Mouse (Mus musculus) skeletal muscle tissue, adult 2 months (tissue): ENCODE results near the gene Rcan1.
"Not testable (repeated sequence)": the region's sequence is repeated elsewhere in the genome, so short reads cannot be mapped to it uniquely, and the experiment has no call there.

Experiments used
- DNase-seq: peaks from one replicate; pipeline ENCODE4 v3.0.0-alpha.2; 2012; ENCODE audit warnings: low read depth, low spot score

The Rcan1 gene

DNA sequence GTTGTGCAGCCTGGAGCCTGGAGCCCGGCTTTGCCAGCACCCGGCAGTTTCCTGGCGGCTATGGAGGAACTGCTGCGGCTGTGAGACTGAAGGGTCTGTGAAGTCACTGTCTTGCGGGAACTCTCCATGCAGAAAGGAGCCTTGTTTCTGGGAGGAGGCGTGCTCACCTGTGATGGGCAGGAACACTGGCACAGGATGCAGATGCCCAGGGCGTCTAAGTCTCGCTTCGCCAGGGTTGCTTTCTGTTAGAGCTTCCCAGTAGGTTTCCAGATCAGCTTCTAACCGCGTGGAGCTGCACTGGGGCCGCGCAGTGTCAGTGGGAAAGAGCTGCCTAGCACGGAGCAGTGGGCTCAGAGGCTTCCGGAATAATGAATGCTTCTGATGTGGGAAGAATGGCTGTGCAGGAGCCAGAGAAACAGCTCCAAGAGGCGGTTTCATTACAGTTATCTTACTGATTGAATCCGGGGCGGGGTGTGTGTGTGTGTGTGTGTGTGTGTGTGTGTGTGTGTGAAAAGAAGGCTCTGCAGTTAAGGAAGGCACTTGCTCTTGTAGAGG is 35.2 kb downstream of the Rcan1 start:
- DNase-seq: no peak

DNA sequence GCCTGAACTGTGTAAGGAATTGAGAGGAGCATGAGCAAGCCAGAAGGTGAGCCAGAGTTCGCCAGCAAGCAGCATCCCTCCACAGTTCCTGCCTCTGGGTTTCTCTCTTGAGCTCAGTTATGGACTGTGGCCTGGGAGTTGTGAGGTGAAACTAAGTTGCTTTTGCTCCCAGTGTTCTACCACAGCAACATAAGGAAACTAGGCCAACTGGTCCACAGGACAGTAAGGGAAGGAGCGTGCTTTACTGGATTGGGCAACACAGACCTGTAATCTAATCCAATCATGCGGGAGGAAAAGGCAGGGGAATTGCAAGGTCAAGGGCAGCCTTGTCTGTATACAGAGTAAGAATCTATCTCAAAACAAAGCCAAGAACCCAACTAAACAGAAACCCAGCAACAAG is 37.5 kb downstream of the Rcan1 start:
- DNase-seq: no peak

DNA sequence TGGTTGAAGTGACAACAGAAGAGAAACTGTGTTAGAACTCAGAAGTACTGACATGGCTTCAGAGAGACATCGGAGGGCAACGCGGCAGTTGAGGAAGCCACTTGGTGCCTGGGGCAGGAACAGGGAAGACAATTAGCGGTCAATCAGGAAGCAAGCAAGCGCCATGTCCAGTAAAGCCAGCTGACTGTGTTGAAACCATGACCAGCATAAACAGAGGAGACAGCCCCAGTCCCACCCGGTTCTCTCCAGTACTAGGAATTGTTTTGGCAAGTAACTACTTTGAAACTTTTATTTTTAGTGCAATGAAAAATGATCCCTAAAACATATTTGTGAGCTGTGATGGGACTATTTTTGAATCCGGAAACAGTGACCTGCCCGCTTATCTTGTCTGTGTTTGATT is 39.9 kb downstream of the Rcan1 start:
- DNase-seq: peak; percentile 36

DNA sequence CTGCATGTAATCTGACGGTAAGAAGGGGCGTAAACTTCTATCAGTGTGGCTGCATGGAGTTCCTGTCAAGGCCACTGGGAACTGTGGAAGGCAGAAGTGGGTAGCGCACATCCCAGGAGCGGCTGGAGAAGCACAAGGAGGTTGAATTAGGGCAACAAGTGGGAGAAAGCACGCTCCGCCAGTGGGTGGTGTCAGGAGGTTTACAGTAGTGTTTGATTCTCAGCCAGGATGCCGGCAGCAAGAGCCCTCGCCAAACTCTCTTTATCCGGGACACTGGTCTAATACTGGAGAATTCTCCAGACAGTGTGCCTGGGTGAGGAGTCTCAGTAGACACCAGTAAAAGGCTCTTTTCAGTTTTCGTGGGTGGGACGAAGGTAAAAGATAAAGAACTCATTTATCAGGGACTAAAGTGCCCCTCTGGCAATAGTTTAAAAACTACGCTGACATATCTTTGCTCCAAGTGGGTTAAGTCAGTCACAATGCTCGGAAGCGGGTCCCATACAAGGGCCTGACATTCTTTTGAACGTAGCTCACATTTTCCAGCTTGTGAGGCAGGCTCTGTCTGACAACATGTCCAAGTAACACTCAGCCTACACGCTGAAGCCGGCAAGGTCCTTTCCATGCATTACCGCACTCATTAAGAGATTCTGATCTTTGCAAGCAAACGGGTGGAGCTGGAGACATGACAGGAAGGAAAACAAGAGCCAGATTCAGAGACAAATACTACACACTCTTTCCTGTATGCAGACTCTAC is 42.3 kb downstream of the Rcan1 start:
- DNase-seq: peak; percentile 36

DNA sequence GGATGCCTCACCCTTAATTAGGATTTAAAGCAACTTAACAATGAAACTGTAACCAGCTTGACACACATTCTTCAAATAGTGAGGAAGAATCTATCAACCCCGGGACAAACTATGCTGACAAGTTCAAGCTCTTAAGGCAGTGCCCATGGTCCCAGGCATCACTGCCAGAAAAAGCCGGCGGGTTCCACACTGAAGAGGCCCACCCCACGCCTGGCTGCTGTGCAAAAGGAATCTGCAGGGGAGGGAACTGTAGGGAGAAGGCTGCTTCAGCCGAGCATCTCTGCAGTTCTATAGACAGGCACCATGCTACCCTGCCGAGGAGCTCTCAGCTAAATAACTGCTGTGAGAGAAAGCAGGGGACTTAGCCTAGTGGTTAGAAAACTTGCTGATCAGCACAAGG is 44.0 kb downstream of the Rcan1 start:
- no peak for DNase-seq

DNA sequence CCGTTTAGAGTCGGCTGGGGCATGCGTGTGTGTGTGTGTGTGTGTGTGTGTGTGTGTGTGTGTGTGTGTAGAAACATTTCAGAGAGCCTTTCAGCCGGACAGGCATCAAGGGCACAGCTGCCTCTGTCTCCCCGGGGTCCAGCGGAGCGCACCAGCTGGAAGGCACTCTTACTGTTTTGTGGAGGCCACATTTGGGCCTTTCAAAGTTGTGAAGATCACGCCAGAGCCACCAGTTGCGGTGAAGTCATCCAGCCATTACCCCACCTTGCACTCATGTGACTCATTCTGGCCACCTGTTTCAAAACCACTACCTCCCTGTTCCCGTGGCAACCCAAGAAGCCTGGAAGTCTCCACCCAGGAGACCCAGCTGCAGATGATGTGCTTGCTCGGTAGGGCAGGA is 44.8 kb downstream of the Rcan1 start:
- DNase-seq: no peak

DNA sequence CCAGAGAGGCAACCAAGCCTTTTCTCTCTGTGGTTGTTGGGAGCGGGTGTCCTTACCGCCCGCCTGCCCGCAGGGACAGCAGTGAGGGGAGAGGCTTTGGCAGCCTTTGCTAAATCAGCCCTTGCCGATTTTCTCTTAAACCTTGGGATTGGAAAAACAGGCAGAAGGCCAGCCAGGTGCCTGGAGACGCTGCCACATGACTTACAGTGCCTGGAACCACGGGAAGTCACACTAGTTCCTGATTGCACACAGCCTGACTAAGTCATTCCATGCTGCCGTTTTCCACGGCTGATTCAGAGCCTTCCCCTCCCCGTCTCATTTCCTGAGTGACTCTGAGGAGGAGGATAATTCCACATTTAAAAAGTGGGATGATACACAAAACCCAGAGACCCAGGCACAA is 47.3 kb downstream of the Rcan1 start:
- DNase-seq: no peak

DNA sequence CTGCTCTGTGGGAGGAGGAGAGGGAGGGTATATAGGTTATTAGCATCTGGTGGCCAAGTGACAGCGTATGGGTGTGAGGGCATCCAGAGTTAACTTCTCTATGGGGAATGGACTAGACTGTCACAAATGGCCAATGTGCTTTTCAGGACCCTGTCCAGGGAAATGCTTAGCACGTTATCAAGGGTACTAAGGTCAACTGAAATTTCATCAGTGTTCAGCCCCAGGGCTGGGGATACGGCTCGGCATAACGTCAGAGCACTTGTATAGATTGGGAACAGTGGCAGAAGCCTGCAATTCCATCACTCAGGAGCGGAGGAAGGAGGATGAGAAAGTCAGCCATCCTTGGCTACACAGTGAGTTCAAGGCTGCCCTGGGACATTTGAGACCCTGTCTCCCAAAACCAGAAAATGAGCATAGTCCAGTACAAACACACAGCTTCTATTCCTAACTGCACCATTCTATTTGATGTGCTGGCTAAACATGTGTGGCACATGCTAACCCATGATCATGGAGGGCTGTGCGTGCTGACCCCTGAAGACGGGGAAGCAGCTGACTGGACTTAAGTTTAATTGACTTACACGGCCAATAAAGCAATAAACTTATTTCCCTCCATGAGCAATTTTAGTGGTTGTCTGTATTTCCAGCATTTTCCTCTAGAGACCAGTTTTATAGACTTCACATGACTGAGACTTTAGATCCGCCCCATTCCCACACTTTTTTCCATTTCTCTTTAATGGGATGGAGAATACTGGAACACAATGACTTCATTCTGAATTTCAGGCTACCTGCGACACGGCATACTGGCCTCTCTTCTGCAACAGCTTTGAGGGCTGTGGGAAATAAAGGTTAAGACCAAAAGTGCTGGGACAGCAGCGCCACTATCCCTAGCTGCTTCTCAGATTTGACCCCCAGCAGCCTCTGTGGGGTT is 48.0 kb downstream of the Rcan1 start:
- no peak for DNase-seq

DNA sequence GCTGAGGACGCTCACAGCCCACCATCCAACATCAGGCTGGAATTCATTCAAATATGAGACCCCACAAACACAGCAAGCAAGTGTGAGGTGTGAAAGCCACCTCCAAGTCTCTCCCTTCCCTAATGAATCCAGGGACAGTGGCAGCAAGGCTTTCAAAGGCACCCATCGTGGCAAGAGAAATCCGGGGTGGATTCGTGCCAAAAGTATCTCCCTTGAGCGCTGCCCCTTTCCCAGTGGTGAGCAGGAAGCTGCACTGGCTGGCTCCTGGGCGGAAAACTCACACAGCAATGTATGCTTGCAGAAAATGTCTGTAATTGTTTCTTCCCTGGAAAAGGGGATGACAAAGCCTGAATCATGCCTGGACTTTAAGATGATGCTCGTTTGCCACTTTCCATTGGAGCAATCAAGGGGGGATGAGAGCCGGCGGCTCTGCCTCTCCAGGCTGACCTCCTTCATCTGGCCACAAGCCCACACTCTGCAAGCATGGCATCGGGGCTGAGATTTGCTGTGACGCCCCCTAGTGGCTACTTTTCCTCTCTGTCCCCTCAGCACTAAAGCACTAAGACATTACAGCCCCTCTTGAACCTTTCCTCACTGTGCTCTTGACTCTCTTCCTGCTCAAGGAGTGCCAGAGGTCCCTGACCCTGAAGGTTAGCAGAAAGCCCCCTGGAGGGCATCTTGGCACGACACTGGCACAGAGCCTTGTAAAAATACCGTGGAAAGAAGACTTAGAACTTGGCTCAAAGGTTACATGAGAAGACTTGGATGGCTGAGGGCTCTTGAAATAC is 49.3 kb downstream of the Rcan1 start:
- no peak for DNase-seq

DNA sequence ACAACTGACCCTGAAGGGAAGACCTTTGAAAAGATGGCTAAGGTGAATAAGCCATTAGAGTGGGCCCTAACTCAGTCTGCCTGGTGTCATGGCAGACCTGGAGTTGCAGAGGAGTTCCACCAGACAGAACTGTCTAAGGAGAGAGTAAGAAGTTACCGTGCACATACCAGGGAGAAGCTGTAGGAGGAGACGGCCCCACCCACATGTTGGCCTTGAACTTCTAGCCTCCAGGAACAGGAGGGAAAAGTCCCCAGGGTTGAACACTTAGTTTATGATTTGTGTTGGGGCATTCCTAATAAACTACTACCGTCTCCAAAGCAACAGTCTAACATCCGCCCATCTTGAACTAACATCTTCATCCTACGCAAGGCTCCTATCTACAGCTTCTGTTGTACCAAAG is 50.0 kb downstream of the Rcan1 start:
- DNase-seq: no peak

DNA sequence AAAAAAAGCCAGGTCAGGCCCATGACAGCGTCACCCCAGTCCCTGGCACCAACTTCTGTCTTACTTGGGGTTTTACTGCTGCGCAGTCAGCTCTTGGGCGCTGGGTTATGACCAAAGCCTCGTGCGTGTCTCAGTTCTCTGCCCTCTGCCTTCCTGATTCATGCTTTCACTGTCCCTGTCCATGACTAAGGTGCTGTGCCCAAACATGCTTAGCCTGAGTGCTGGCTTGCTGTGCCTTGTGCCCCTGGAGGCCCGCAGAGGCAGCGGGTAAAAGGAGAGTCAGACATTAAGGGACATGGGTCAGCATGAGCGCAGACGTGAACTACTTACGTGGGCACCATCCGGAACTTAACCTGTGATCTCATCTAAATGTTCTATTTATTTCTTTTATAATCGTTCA is 51.6 kb downstream of the Rcan1 start:
- no peak for DNase-seq

DNA sequence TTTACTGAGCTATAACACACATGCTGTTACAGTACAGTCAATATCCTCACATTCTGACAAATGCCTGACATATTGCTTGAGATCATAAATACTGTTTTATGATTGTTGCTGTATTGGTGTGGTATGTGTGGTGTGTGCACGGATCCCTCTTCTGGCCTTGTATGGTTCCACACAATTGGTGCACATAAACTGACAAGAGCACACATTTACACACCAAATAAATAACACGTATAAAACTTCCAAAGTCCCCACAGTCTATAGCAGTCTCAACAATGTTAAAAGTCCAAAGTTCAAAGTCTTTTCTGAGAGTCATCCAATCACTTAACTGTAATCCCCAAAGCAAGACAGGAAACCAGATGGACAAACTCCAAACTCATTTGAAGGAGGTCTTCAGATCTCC is 53.4 kb downstream of the Rcan1 start:
- DNase-seq: no peak

DNA sequence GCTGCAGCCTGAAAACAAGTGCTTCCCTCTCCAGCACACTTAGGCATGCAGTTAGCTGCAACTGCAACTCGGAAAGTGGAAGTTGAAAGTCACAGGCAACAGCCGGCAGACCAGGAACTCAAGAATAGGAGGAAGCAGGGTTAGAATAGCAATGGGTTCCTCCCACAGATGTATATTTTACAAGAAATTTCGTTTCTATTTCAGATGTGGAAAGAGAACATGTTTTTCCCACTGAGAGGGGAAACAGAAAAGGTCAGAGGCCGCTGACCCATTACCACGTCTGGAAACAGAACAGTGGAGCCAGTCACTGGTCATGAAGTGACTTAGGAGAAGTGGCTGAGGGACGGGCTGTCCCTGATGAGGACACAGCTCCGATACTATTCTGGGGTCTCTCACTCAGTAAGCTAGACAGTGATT is 55.0 kb downstream of the Rcan1 start:
- DNase-seq: no peak

DNA sequence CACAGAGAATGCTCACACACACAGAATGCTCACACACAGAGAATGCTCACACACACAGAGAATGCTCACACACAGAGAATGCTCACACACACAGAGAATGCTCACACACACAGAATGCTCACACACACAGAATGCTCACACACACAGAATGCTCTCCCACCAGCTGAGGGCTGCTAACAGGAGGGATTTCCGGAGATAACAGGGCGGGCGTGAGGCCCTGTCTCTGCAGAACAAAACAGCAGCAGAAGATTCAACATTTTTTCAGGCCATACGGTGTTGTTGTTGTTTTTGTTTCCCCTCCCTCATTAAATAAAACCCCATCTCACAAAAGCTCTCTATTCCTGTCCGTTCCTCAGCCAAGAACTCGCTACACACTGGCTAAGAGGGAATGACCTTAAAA is 55.6 kb downstream of the Rcan1 start:
- DNase-seq: not testable (repeated sequence)

DNA sequence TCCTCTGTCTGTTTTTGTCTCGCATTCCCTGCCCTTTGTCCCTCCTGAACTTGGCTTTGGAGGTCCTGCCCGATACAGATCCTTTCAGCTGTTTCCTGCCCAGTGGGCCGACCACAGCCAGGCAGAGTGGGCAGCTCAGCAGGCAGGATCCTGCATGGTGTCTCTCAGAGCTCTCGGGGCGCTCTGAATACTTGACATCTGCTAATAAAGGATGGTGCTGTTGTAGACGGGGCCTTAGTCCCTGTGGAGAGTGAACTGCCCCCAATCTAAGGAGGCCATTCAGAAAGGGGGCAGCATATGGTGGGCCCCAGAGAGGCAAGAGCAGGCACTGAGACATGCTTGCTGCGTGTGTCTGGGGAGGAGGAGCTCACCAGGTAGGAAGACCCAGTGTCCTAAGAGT is 57.8 kb downstream of the Rcan1 start:
- DNase-seq: no peak

DNA sequence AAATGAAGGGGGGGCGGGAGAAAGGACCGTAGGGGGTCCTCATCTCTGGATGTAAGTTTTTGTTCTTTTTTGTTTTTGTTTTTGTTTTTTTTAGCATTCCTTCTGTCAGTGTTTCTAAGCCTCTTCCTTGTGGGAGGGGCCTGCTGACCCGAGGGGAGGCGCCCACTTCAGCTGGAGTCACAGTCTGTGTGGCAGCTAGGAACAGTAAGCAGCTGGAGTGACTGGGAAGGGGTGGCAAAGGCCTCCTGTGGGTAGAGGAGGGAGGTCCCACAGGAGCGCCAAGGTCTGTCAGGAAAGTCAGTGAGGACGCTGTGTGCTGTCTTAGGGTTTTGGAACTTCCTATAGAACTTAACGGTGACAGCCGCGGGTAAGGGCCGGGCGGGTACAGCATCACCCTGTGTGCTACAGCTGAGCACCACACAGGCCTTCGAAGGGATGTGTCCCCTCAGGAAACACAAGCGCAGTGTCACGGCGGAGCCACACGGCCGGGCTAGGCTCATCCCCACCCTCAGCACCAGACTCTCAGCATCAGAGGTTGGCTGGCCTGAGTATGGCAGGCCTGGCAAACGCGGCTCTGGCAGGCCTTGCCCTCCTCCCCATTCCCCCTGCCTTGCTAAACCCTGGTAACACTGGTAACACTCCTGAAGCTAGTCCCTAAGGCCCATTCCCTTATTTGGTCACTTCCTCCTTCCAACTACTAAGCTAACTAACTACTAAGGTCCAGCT is 58.5 kb downstream of the Rcan1 start:
- DNase-seq: no peak

DNA sequence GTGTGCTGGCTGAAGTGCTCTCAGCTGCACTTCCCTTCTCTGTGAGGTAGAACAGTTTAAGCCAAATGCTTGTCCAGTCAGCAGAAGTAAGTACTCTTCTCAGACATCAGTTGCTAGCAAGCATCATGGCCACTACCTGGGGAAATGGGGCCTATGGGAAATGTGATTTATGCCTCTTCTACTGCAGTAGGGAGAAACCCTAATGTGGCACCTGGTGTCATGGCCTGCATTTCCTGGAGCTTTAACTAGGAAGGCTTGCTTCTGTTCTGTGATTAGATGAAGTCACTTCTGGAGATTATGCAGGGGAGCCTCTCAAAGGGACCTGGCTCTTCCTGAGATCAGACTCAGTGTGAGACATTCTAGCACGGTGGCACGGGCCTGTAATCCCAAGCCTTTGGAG is 60.3 kb downstream of the Rcan1 start:
- DNase-seq: no peak

DNA sequence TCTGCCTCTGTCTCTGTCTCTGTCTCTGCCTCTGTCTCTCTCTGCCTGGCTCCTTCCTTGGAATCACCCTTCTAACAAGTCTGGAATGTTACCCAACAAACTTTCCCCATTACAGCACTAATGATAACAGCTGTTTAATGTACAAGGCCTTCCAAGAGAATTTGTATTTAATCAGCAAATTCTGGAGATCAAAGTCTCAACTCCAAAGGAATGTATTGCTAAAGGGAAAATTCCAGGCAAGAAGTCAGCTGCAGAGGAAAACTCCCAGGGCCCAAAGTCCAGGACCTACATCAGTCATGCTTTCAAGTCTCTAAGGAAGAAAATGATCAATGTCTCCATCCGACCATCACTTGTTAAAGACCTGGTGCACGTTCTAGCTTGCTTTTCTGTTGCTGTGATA is 62.8 kb downstream of the Rcan1 start:
- DNase-seq: no peak

DNA sequence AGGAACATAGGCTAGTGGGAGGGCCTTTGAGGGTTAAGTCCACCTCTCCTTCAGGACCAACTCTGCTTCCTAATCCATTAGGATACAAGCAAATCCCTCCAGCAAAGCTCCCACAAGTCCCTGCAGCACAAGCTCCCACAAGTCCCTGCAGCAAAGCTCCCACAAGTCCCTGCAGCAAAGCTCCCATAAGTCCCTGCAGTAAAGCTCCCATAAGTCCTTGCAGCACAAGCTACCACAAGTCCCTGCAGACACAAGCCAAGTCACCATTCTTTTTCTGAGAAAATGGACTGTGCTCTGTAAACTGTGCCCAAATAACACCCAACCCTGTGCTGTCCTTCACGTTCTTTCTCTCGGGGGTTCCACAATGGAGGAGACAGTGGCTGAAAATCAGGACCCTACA is 66.5 kb downstream of the Rcan1 start:
- DNase-seq: no peak

DNA sequence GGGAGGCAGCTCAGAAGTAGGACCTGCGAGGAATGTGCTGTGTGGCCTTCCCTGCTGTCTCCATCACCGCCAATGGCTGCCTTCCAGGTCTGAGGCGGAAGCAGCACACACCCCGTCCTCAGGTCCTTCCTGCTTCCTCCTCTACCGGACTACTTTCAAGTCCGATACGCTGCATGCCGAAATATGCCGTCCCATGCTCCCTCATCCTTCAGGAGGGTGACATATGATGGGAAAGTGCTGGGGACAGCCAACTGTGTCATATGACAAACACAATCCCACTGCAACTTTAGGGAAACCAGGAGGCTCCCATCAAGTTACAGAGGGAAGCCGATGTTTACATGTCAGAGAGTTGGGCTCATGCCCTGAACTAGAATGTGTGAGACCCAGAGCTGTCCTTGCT is 67.6 kb downstream of the Rcan1 start:
- DNase-seq: no peak

DNA sequence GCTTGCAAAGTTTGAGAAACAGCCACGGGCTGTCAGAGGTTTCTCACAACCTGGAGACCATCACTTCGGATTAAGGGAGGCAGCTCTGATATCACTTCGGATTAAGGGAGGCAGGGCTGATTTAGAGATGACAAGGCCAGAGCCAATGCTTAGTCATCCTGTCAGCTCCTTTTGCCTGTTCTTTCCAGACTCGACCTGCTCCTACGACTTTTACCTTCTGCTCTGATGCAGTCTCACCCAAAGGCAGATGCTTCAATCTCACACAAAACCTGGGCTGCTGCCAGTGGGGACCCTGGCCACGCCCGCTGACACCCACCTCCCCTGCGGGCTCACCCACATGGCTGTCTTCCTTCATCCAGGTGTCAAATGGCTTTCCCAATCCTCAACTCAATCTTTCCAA is 68.5 kb downstream of the Rcan1 start:
- no peak for DNase-seq
